Mouse (Mus musculus): ENCODE data around the gene Lrrc38. TPM values are rescaled to one million over a fixed set of nuclear protein-coding genes. Genes with fewer than 3 reads are reported as not detected.

Gene Lrrc38
- total and polyA plus RNA-seq, 3 experiments = not detected

DNA sequence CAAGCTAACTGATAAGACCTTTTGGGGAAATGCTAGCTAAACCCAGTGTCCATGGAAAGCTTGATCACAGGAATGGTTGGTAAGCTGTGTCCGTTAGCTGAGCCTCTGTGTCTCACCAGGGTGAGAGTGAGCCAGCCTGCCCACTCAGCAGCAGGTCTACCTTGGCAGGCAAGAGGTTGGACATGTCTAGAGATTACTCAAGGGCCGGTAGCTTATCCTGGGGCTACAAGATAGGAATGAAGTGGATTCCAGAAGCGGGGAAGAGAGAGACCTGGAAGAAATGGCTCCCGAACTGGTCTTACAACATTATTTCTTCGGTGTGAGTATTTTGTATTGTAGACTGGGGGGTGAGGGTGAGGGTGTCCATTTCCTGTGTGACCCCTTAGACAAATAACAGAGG lies 48.5 kb upstream of the Lrrc38 start:
- DNase-seq (ENCODE audit: low read depth, low spot score) = no peak
- no peak overlapping the region for H3K9ac ChIP-seq (ENCODE audit: control insufficient read depth, low read depth, low read length, poor library complexity, severe bottlenecking)
- TF ChIP-seq USF1 (IDR thresholded peaks at IDR 0.05; ENCODE audit: low read depth, low read length) (no peak), E2F4 (IDR thresholded peaks at IDR 0.05; ENCODE audit: borderline replicate concordance, low read depth, low read length) (no peak), TAL1 (IDR thresholded peaks at IDR 0.05; ENCODE audit: low read length) (no peak), RCOR1 (IDR thresholded peaks at IDR 0.05; ENCODE audit: low read depth, low read length) (no peak), UBTF (IDR thresholded peaks at IDR 0.05; ENCODE audit: borderline replicate concordance, insufficient read depth, low read depth, low read length) (no peak)
- H3K27ac ChIP-seq (ENCODE audit: control insufficient read depth, low read depth, low read length) = no peak overlapping the region
- H3K27me3 ChIP-seq (ENCODE audit: control insufficient read depth in 1 of 2, insufficient read depth in 2 of 2, low read length in 2 of 2) = no peaks in the 10 kb centered on the region
- no peaks in the 10 kb centered on the region for H3K4me1 ChIP-seq (ENCODE audit: control insufficient read depth in 1 of 2, insufficient read depth in 2 of 2, low read length in 2 of 2)
- H3K36me3 ChIP-seq (ENCODE audit: control insufficient read depth in 1 of 2, insufficient read depth in 2 of 2, low read length in 2 of 2) = no peaks in the 10 kb centered on the region
- H3K4me3 ChIP-seq (ENCODE audit: control insufficient read depth in 1 of 2, insufficient read depth in 1 of 2, low read depth in 2 of 2, low read length in 2 of 2) = no peak overlapping the region
- no peaks in the 10 kb centered on the region for H3K9me3 ChIP-seq (replicated peaks; ENCODE audit: insufficient read depth, low read length)
- H3K79me2 ChIP-seq (ENCODE audit: control insufficient read depth, insufficient read depth, low read length, poor library complexity) = no peaks in the 10 kb centered on the region

DNA sequence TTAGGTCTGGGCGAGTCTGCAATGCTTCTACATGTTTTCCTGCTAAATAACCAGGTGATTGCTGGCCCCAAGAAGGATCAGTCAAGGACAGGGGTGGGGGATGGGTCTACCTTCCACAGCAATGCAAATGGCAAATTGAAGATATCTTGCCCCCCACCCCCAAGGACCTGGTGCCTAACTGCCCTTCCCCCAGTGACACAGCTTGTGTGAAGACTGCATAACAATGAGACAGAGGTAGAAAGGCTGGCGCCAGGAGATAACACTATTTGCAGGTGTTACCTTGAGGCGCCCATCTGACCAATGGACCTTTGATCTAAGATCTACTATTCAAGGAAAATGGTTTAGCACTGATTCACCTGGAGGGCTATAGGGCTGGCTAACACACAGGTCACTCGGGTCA lies 47.7 kb upstream of the Lrrc38 start:
- Histone ChIP-seq H3K4me3 (ENCODE audit: control insufficient read depth in 1 of 2, insufficient read depth in 1 of 2, low read depth in 2 of 2, low read length in 2 of 2) (no peak overlapping the region), H3K27me3 (ENCODE audit: control insufficient read depth in 1 of 2, insufficient read depth in 2 of 2, low read length in 2 of 2) (no peaks in the 10 kb centered on the region)

DNA sequence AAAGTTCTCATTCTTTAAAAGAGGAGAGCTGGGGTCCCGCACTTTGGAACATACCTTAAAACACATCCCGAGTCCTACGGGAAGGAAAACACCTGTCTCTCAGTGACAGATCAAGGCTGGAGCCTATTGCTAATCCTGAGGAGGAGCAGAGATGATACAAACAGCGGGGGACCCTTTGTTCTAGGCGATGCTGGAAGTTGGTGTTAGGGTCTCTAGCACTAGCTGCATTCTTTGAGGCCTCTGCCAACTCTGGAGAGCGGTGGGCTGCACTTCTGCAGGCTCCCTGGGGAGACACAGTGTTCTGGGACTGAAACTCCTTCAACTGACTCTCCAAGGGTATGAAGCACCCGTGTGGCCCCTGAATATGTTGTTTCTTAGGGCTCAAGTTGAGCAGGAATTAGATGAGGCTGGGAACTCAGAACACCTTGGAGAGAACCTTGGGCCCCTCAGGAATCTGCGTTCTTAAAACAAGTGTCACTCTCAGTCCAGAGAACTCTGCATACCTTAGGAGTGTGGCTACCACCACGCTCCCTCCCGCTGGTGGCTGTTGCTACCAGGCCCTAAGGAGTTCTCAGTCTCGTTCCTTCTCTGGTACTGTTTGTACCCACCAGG lies 47.2 kb upstream of the Lrrc38 start:
- H3K27me3 ChIP-seq (ENCODE audit: control insufficient read depth in 1 of 2, insufficient read depth in 2 of 2, low read length in 2 of 2) = no peaks in the 10 kb centered on the region
- TF ChIP-seq SMC3 (IDR thresholded peaks at IDR 0.05; ENCODE audit: low read depth, low read length) = no peak
- TF ChIP-seq MYB (IDR thresholded peaks at IDR 0.05; ENCODE audit: low read depth, low read length) = no peak
- TF ChIP-seq CTCF (IDR thresholded peaks at IDR 0.05 in 2 of 3, conservative IDR thresholded peaks at IDR 0.05 in 1 of 3; ENCODE audit: control insufficient read depth in 1 of 3, insufficient read depth in 1 of 3, low read depth in 2 of 3, low read length in 3 of 3, poor library complexity in 1 of 3, severe bottlenecking in 1 of 3) = no peak
- TF ChIP-seq NRF1 (IDR thresholded peaks at IDR 0.05; ENCODE audit: insufficient read depth, low read depth, low read length, poor library complexity, severe bottlenecking) = no peak
- no peak for TF ChIP-seq MEF2A (IDR thresholded peaks at IDR 0.05; ENCODE audit: extremely low read depth, insufficient replicate concordance, low read depth, low read length, poor library complexity, severe bottlenecking)
- TF ChIP-seq ELF1 (IDR thresholded peaks at IDR 0.05; ENCODE audit: low read depth, low read length) = no peak
- TF ChIP-seq JUND (IDR thresholded peaks at IDR 0.05; ENCODE audit: low read depth, low read length) = no peak
- no peak for TF ChIP-seq USF2 (IDR thresholded peaks at IDR 0.05; ENCODE audit: borderline replicate concordance in 1 of 2, insufficient read depth in 1 of 2, low read depth in 1 of 2, low read length in 2 of 2)
- no peak for TF ChIP-seq TBP (IDR thresholded peaks at IDR 0.05; ENCODE audit: low read depth, low read length)
- no peak for TF ChIP-seq TAL1 (IDR thresholded peaks at IDR 0.05; ENCODE audit: low read length)
- no peak for TF ChIP-seq MAFK (IDR thresholded peaks at IDR 0.05; ENCODE audit: borderline replicate concordance, low read depth, low read length)
- no peak for TF ChIP-seq ETS1 (IDR thresholded peaks at IDR 0.05; ENCODE audit: low read depth, low read length)
- TF ChIP-seq ZKSCAN1 (IDR thresholded peaks at IDR 0.05; ENCODE audit: low read depth, low read length) = no peak

More for the DNA sequence above, 47.7 kb upstream of the Lrrc38 start:
- Histone ChIP-seq H3K9ac (ENCODE audit: control insufficient read depth, low read depth, low read length, poor library complexity, severe bottlenecking) (no peak overlapping the region), H3K36me3 (ENCODE audit: control insufficient read depth in 1 of 2, insufficient read depth in 2 of 2, low read length in 2 of 2) (no peaks in the 10 kb centered on the region), H3K4me1 (ENCODE audit: control insufficient read depth in 1 of 2, insufficient read depth in 2 of 2, low read length in 2 of 2) (no peaks in the 10 kb centered on the region), H3K79me2 (ENCODE audit: control insufficient read depth, insufficient read depth, low read length, poor library complexity) (no peaks in the 10 kb centered on the region), H3K27ac (ENCODE audit: control insufficient read depth, low read depth, low read length) (no peak overlapping the region), H3K9me3 (replicated peaks; ENCODE audit: insufficient read depth, low read length) (no peaks in the 10 kb centered on the region)
- no peak for DNase-seq (ENCODE audit: low read depth, low spot score)
- no peak for TF ChIP-seq USF2 (IDR thresholded peaks at IDR 0.05; ENCODE audit: borderline replicate concordance in 1 of 2, insufficient read depth in 1 of 2, low read depth in 1 of 2, low read length in 2 of 2)
- no peak for TF ChIP-seq MAZ (IDR thresholded peaks at IDR 0.05; ENCODE audit: low read depth, low read length)
- TF ChIP-seq MEF2A (IDR thresholded peaks at IDR 0.05; ENCODE audit: extremely low read depth, insufficient replicate concordance, low read depth, low read length, poor library complexity, severe bottlenecking) = no peak
- no peak for TF ChIP-seq NRF1 (IDR thresholded peaks at IDR 0.05; ENCODE audit: insufficient read depth, low read depth, low read length, poor library complexity, severe bottlenecking)
- TF ChIP-seq MAX (IDR thresholded peaks at IDR 0.05; ENCODE audit: low read length) = no peak
- TF ChIP-seq JUND (IDR thresholded peaks at IDR 0.05; ENCODE audit: low read depth, low read length) = no peak
- TF ChIP-seq TBP (IDR thresholded peaks at IDR 0.05; ENCODE audit: low read depth, low read length) = no peak
- TF ChIP-seq TAL1 (IDR thresholded peaks at IDR 0.05; ENCODE audit: low read length) = no peak
- TF ChIP-seq MXI1 (IDR thresholded peaks at IDR 0.05; ENCODE audit: low read depth, low read length) = no peak
- no peak for TF ChIP-seq KAT2A (conservative IDR thresholded peaks at IDR 0.05; ENCODE audit: low read depth, low read length)
- TF ChIP-seq UBTF (IDR thresholded peaks at IDR 0.05; ENCODE audit: borderline replicate concordance, insufficient read depth, low read depth, low read length) = no peak
- no peak for TF ChIP-seq HCFC1 (IDR thresholded peaks at IDR 0.05; ENCODE audit: low read depth, low read length)
- no peak for TF ChIP-seq POLR2AphosphoS2 (IDR thresholded peaks at IDR 0.05; ENCODE audit: low read length)
- no peak for TF ChIP-seq CHD1 (IDR thresholded peaks at IDR 0.05; ENCODE audit: low read depth, low read length)
- TF ChIP-seq E2F4 (IDR thresholded peaks at IDR 0.05; ENCODE audit: borderline replicate concordance, low read depth, low read length) = no peak
- no peak for TF ChIP-seq ZMIZ1 (IDR thresholded peaks at IDR 0.05; ENCODE audit: low read depth, low read length)
- no peak for TF ChIP-seq CTCF (IDR thresholded peaks at IDR 0.05 in 2 of 3, conservative IDR thresholded peaks at IDR 0.05 in 1 of 3; ENCODE audit: control insufficient read depth in 1 of 3, insufficient read depth in 1 of 3, low read depth in 2 of 3, low read length in 3 of 3, poor library complexity in 1 of 3, severe bottlenecking in 1 of 3)
- no peak for TF ChIP-seq ZNF384 (IDR thresholded peaks at IDR 0.05; ENCODE audit: low read depth, low read length)
- TF ChIP-seq POLR2A (IDR thresholded peaks at IDR 0.05; ENCODE audit: control insufficient read depth in 1 of 2, insufficient read depth in 1 of 2, low read depth in 1 of 2, low read length in 2 of 2, poor library complexity in 1 of 2) = no peak

More for the DNA sequence above, 47.2 kb upstream of the Lrrc38 start:
- no peak for DNase-seq (ENCODE audit: low read depth, low spot score)
- Histone ChIP-seq H3K27ac (ENCODE audit: control insufficient read depth, low read depth, low read length) (no peak overlapping the region), H3K9me3 (replicated peaks; ENCODE audit: insufficient read depth, low read length) (no peaks in the 10 kb centered on the region), H3K79me2 (ENCODE audit: control insufficient read depth, insufficient read depth, low read length, poor library complexity) (no peaks in the 10 kb centered on the region), H3K4me3 (ENCODE audit: control insufficient read depth in 1 of 2, insufficient read depth in 1 of 2, low read depth in 2 of 2, low read length in 2 of 2) (no peak overlapping the region), H3K9ac (ENCODE audit: control insufficient read depth, low read depth, low read length, poor library complexity, severe bottlenecking) (no peak overlapping the region), H3K4me1 (ENCODE audit: control insufficient read depth in 1 of 2, insufficient read depth in 2 of 2, low read length in 2 of 2) (no peaks in the 10 kb centered on the region), H3K36me3 (ENCODE audit: control insufficient read depth in 1 of 2, insufficient read depth in 2 of 2, low read length in 2 of 2) (no peaks in the 10 kb centered on the region)

Data from MEL (cell line).